Mouse (Mus musculus): Measurements from ENCODE around the gene Smoc1.

GRCm38 (mm10) chr12:81055811-81056210 lies 29.2 kb downstream of the Smoc1 start:
- no peak for TF ChIP-seq POLR2AphosphoS2 (IDR thresholded peaks at IDR 0.05; ENCODE audit: insufficient read length, low read depth)
- TF ChIP-seq POLR2A (IDR thresholded peaks at IDR 0.05; ENCODE audit: insufficient read length, low read depth) = no peak
- no peak for TF ChIP-seq REST (IDR thresholded peaks at IDR 0.05; ENCODE audit: insufficient read depth, insufficient read length)
- no peak for TF ChIP-seq MYOD1 (IDR thresholded peaks at IDR 0.05; ENCODE audit: control insufficient read depth in 1 of 3, insufficient read length in 2 of 3, low read depth in 2 of 3)
- TF ChIP-seq MAX (IDR thresholded peaks at IDR 0.05; ENCODE audit: low read depth) = no peak
- TF ChIP-seq TCF3 (IDR thresholded peaks at IDR 0.05; ENCODE audit: insufficient read length, low read depth) = no peak
- no peak for TF ChIP-seq CEBPB (IDR thresholded peaks at IDR 0.05; ENCODE audit: insufficient read depth, poor library complexity, severe bottlenecking)
- no peak for TF ChIP-seq SRF (IDR thresholded peaks at IDR 0.05; ENCODE audit: control insufficient read depth, insufficient read length, low read depth)
